Mouse (Mus musculus) liver, adult 2 months (tissue): ENCODE data around the gene Lhx5.

Experiments
- CTCF ChIP-seq: fragments of 200-500 bp; IDR thresholded peaks from 2 replicates; pipeline ENCODE4 v1.5.1; 2011; ENCODE audit warnings: low read depth, low read length, control low read depth
- POLR2A ChIP-seq: fragments of 200-500 bp; IDR thresholded peaks from 2 replicates; pipeline ENCODE4 v1.6.1; 2011; ENCODE audit warnings: low read length, control low read depth; ENCODE audit not compliant: insufficient read depth; ENCODE audit errors: extremely low read depth

- TF ChIP-seq CTCF (0 out of 2 replicates have a peak, but pooled peaks have one; percentile 9), POLR2A (peak; percentile 41; the same call in 1 of the 2 replicates)
Measured at GRCm38 (mm10) chr5:120467026-120467425, 35.5 kb downstream of the Lhx5 start.
